Mouse (Mus musculus) intestine, postnatal 0 days (tissue): ENCODE data around the gene Wdr72. TPM values are rescaled to one million over a fixed set of nuclear protein-coding genes. Genes with fewer than 3 reads are reported as not detected.

Experiments used
- ATAC-seq: fragments of 200-750 bp; cut with Nextera tagmentation; 2 replicates; pipeline ENCODE4 v1.8.0; 2017; ENCODE audit warnings: mild to moderate bottlenecking, moderate TSS enrichment, moderate library complexity
- H3K27ac ChIP-seq: fragments of 300-500 bp; sonication (generic); 2 replicates; pipeline ENCODE4 v1.5.1; 2014; ENCODE audit warnings: mild to moderate bottlenecking, low read depth, low read length, moderate library complexity
- H3K27me3 ChIP-seq: fragments of 300-500 bp; sonication (generic); replicated peaks from 2 replicates; pipeline ENCODE4 v1.6.1; 2014; ENCODE audit warnings: low read length, mixed read lengths; ENCODE audit not compliant: control insufficient read depth, insufficient read depth
- H3K36me3 ChIP-seq: fragments of 300-500 bp; sonication (generic); 2 replicates; pipeline ENCODE4 v1.6.1; 2014; ENCODE audit warnings: mild to moderate bottlenecking, moderate library complexity; ENCODE audit not compliant: control insufficient read depth, insufficient read depth
- H3K4me1 ChIP-seq: fragments of 300-500 bp; sonication (generic); replicated peaks from 2 replicates; pipeline ENCODE4 v1.6.1; 2014; ENCODE audit warnings: antibody characterized with exemption, low read length, mixed read lengths; ENCODE audit not compliant: control insufficient read depth, insufficient read depth
- H3K4me2 ChIP-seq: fragments of 300-500 bp; sonication (generic); replicated peaks from 2 replicates; pipeline ENCODE4 v1.6.1; 2014; ENCODE audit warnings: low read depth, mild to moderate bottlenecking, moderate library complexity
- H3K4me3 ChIP-seq: fragments of 300-500 bp; sonication (generic); 2 replicates; pipeline ENCODE4 v1.5.1; 2014; ENCODE audit warnings: low read depth, low read length
- H3K9ac ChIP-seq: fragments of 300-500 bp; sonication (generic); 2 replicates; pipeline ENCODE4 v1.6.1; 2014; ENCODE audit warnings: mild to moderate bottlenecking, low read depth, low read length
- H3K9me3 ChIP-seq: fragments of 300-500 bp; sonication (generic); 2 replicates; pipeline ENCODE4 v1.6.1; 2016; ENCODE audit warnings: mixed run types; ENCODE audit not compliant: control insufficient read depth
- CTCF ChIP-seq: sonication (generic); IDR thresholded peaks from 2 replicates; pipeline ENCODE4 v1.5.1; 2016; ENCODE audit warnings: low read depth, mild to moderate bottlenecking, control low read depth, antibody characterized with exemption, moderate library complexity
- WGBS: fragments of 180-500 bp; shearing (Covaris S2); extraction: QIAGEN DNeasy Blood & Tissue Kit; methylation state at CpG from one replicate; pipeline ENCODE4 v1.1.7; 2014; 5-methylcytosine and 5-hydroxymethylcytosine counted together
- polyA plus RNA-seq: library from polyadenylated mRNA; unstranded; fragments of >200 nt; fragmentation: Nextera tagmentation; extraction: Ambion mirVana; gene quantifications from 2 replicates; pipeline ENCODE4 v1.2.1, GENCODE M21; 2015

The Wdr72 gene
- polyA plus RNA-seq, 1 experiment from 2014 or later, result 0.13 TPM

- Histone ChIP-seq H3K27ac (no peak overlapping the region), H3K9me3 (no peaks in the 10 kb centered on the region), H3K36me3 (no peaks in the 10 kb centered on the region), H3K4me3 (no peak overlapping the region), H3K4me2 (no peak overlapping the region), H3K9ac (no peak overlapping the region), H3K4me1 (no peaks in the 10 kb centered on the region), H3K27me3 (no peaks in the 10 kb centered on the region)
- no peak for ATAC-seq
- TF ChIP-seq CTCF, result no peak
- WGBS, result 81% methylated on average over 1 of the region's 1 CpGs
These were observed 7.5 kb upstream of the Wdr72 start for GRCm38 (mm10) chr9:74102615-74103014.

- TF ChIP-seq CTCF, result no peak
- Histone ChIP-seq H3K27ac (no peak overlapping the region), H3K4me1 (no peaks in the 10 kb centered on the region), H3K9ac (0 out of 2 replicates have a peak overlapping the region, but pooled peaks have one; percentile 2), H3K4me3 (peak overlapping the region; percentile 28), H3K36me3 (no peaks in the 10 kb centered on the region), H3K27me3 (no peaks in the 10 kb centered on the region), H3K4me2 (peak overlapping the region; percentile 64), H3K9me3 (no peaks in the 10 kb centered on the region)
- no peak for ATAC-seq
- 3% methylated on average over 7 of the region's 7 CpGs for WGBS
These were observed 283 bp downstream of the Wdr72 start for GRCm38 (mm10) chr9:74110461-74110816.

GRCm38 (mm10) chr9:74112526-74112925 lies 2.4 kb downstream of the Wdr72 start:
- H3K36me3 ChIP-seq, result no peaks in the 10 kb centered on the region
- no peak overlapping the region for H3K4me3 ChIP-seq
- H3K9me3 ChIP-seq, result no peaks in the 10 kb centered on the region
- H3K4me1 ChIP-seq, result no peaks in the 10 kb centered on the region
- no peaks in the 10 kb centered on the region for H3K27me3 ChIP-seq
- ATAC-seq, result no peak
- no peak overlapping the region for H3K9ac ChIP-seq
- no peak for TF ChIP-seq CTCF
- WGBS, result 85% methylated on average over 9 of the region's 9 CpGs
- H3K27ac ChIP-seq, result no peak overlapping the region
- no peak overlapping the region for H3K4me2 ChIP-seq

GRCm38 (mm10) chr9:74126222-74126621 lies 16.1 kb downstream of the Wdr72 start:
- no peak for ATAC-seq

GRCm38 (mm10) chr9:74134010-74134409 lies 23.9 kb downstream of the Wdr72 start:
- no peak for ATAC-seq
- Histone ChIP-seq H3K27ac (no peak overlapping the region), H3K36me3 (no peaks in the 10 kb centered on the region), H3K9ac (no peak overlapping the region), H3K4me1 (no peaks in the 10 kb centered on the region), H3K27me3 (no peaks in the 10 kb centered on the region), H3K9me3 (no peaks in the 10 kb centered on the region), H3K4me2 (no peak overlapping the region), H3K4me3 (no peak overlapping the region)
- 78% methylated on average over 2 of the region's 2 CpGs for WGBS
- no peak for TF ChIP-seq CTCF

More at GRCm38 (mm10) chr9:74126222-74126621, 16.1 kb downstream of the Wdr72 start:
- no peak overlapping the region for H3K4me2 ChIP-seq
- H3K9me3 ChIP-seq, result no peaks in the 10 kb centered on the region
- no peak overlapping the region for H3K4me3 ChIP-seq
- TF ChIP-seq CTCF, result no peak
- H3K4me1 ChIP-seq, result no peaks in the 10 kb centered on the region
- no peaks in the 10 kb centered on the region for H3K36me3 ChIP-seq
- H3K27ac ChIP-seq, result no peak overlapping the region
- no peaks in the 10 kb centered on the region for H3K27me3 ChIP-seq
- 42% methylated on average over 5 of the region's 5 CpGs for WGBS
- H3K9ac ChIP-seq, result no peak overlapping the region

- no peak for ATAC-seq
- H3K27ac ChIP-seq, result no peak overlapping the region
These were observed 31.7 kb downstream of the Wdr72 start for GRCm38 (mm10) chr9:74141864-74142263.

DNA sequence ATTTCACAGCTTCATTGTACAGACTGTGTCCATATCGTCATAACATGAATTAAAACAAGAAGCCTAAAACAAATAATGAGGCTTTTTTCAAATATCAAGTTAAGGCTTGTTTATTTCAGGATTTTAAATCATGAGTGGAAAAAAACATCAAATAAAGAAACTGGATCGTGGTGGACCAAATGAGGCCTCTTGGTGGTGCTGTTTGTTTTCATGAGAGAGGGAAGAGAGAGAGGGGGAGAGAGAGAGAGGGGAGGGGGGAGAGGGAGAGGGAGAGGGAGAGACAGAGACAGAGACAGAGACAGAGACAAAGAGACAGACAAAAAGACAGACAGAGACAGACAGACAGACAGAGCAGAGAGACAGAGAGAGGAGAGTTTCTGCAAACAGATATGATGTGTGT lies 32.5 kb downstream of the Wdr72 start:
- Histone ChIP-seq H3K27ac (no peak overlapping the region), H3K4me1 (no peaks in the 10 kb centered on the region), H3K4me3 (no peak overlapping the region), H3K9ac (no peak overlapping the region), H3K9me3 (no peaks in the 10 kb centered on the region), H3K4me2 (no peak overlapping the region), H3K27me3 (no peaks in the 10 kb centered on the region), H3K36me3 (no peaks in the 10 kb centered on the region)
- ATAC-seq, result no peak
- WGBS, result 42% methylated on average over 2 of the region's 2 CpGs
- no peak for TF ChIP-seq CTCF

More at GRCm38 (mm10) chr9:74141864-74142263, 31.7 kb downstream of the Wdr72 start:
- no peaks in the 10 kb centered on the region for H3K9me3 ChIP-seq
- no peak overlapping the region for H3K4me2 ChIP-seq
- TF ChIP-seq CTCF, result peak; percentile 92
- H3K4me1 ChIP-seq, result no peaks in the 10 kb centered on the region
- WGBS, result 6% methylated on average over 3 of the region's 3 CpGs
- H3K36me3 ChIP-seq, result no peaks in the 10 kb centered on the region
- H3K9ac ChIP-seq, result no peak overlapping the region
- no peaks in the 10 kb centered on the region for H3K27me3 ChIP-seq
- H3K4me3 ChIP-seq, result no peak overlapping the region
